Mouse (Mus musculus): Measurements from ENCODE around the gene Gm21988. TPM values are rescaled to one million over a fixed set of nuclear protein-coding genes. Genes with fewer than 3 reads are reported as not detected.

The Gm21988 gene
- total RNA-seq, 2 experiments from 2014 or later = 4.9 to 5.3 TPM

GRCm38 (mm10) chr11:70199107-70199506 lies 40.5 kb downstream of the Gm21988 start:
- DNase-seq (ENCODE audit: extremely low spot score in 1 of 2, low spot score in 2 of 2) = no peak
- H3K4me3 ChIP-seq = no peak overlapping the region
- H3K27ac ChIP-seq = no peak overlapping the region
- TF ChIP-seq CTCF (IDR thresholded peaks at IDR 0.05) = no peak
- intact Hi-C loops (cut with DNase I) = no loop called here

- intact Hi-C loops (cut with DNase I) = no loop called here
- Histone ChIP-seq H3K4me3 (no peak overlapping the region), H3K27ac (no peak overlapping the region)
- DNase-seq (ENCODE audit: extremely low spot score in 1 of 2, low spot score in 2 of 2) = no peak
- TF ChIP-seq CTCF (IDR thresholded peaks at IDR 0.05) = no peak
Observed at GRCm38 (mm10) chr11:70198332-70198731, 41.3 kb downstream of the Gm21988 start.

- Histone ChIP-seq H3K27ac (no peak overlapping the region), H3K4me3 (no peak overlapping the region)
- TF ChIP-seq CTCF (IDR thresholded peaks at IDR 0.05) = no peak
- intact Hi-C loops (cut with DNase I) = no loop called here
- no peak for DNase-seq (ENCODE audit: extremely low spot score in 1 of 2, low spot score in 2 of 2)
Observed at GRCm38 (mm10) chr11:70193354-70194285, 46.0 kb downstream of the Gm21988 start.

- intact Hi-C loops (cut with DNase I) = no loop called here
- no peak overlapping the region for H3K4me3 ChIP-seq
- no peak for TF ChIP-seq CTCF (IDR thresholded peaks at IDR 0.05)
- DNase-seq (ENCODE audit: extremely low spot score in 1 of 2, low spot score in 2 of 2) = no peak
- no peak overlapping the region for H3K27ac ChIP-seq
Observed at GRCm38 (mm10) chr11:70192157-70192556, 47.5 kb downstream of the Gm21988 start.

- TF ChIP-seq CTCF (IDR thresholded peaks at IDR 0.05) = no peak
- Histone ChIP-seq H3K27ac (no peak overlapping the region), H3K4me3 (no peak overlapping the region)
- intact Hi-C loops (cut with DNase I) = no loop called here
- DNase-seq (ENCODE audit: extremely low spot score in 1 of 2, low spot score in 2 of 2) = no peak
Observed at GRCm38 (mm10) chr11:70191188-70191587, 48.4 kb downstream of the Gm21988 start.

GRCm38 (mm10) chr11:70189319-70190134 lies 50.1 kb downstream of the Gm21988 start:
- Histone ChIP-seq H3K27ac (no peak overlapping the region), H3K4me3 (no peak overlapping the region)
- DNase-seq (ENCODE audit: extremely low spot score in 1 of 2, low spot score in 2 of 2) = no peak
- intact Hi-C loops (cut with DNase I) = no loop called here
- no peak for TF ChIP-seq CTCF (IDR thresholded peaks at IDR 0.05)

Small RNA genes lying within 50 kb of the gene (microRNA-seq; reads per million reads assigned to microRNA genes)
- 788 to 1,116 reads per million in 2 experiments for gene Mir195a
- gene Mir497 = 0 reads per million in 2 experiments
- 0 reads per million in 2 experiments for gene Mir497b

Other genes with a start within 250 kb of the Gm21988 start
- gene Gabarap, start 248.7 kb downstream of the Gm21988 start, total RNA-seq (2021) = 100 to 1,000 TPM; 209 to 215 TPM
- gene Phf23, start 244.1 kb downstream of the Gm21988 start, total RNA-seq (2021) = 10 to 100 TPM; 44.3 to 48.9 TPM
- gene Dvl2, start 239.2 kb downstream of the Gm21988 start, total RNA-seq (2021) = 10 to 100 TPM; 32.6 to 32.9 TPM
- 10 to 100 TPM; 59.4 to 62.5 TPM for gene Acadvl, start 224.4 kb downstream of the Gm21988 start, total RNA-seq (2021)
- 100 to 1,000 TPM; 818 to 875 TPM for gene Dlg4, start 222.9 kb downstream of the Gm21988 start, total RNA-seq (2021)
- 1 to 10 TPM; 1.8 to 2.1 TPM for gene Asgr1, start 185.7 kb downstream of the Gm21988 start, total RNA-seq (2021)
- not detected for gene Asgr2, start 147.2 kb downstream of the Gm21988 start, total RNA-seq (2021)
- under 1 TPM; 0.81 to 0.94 TPM for gene Mgl2, start 109.5 kb downstream of the Gm21988 start, total RNA-seq (2021)
- gene Clec10a, start 83.6 kb downstream of the Gm21988 start, total RNA-seq (2021) = 1 to 10 TPM; 2.2 TPM
- 10 to 100 TPM; 35.7 to 36.9 TPM for gene Slc16a11, start 27.1 kb downstream of the Gm21988 start, total RNA-seq (2021)
- 10 to 100 TPM in 1 of 2 experiments, 1 to 10 TPM in 1; 7.5 to 10.5 TPM for gene Slc16a13, start 18.8 kb downstream of the Gm21988 start, total RNA-seq (2021)
- 1 to 10 TPM; 1.7 to 3.5 TPM for gene Bcl6b, start 10.0 kb downstream of the Gm21988 start, total RNA-seq (2021)
- 10 to 100 TPM; 45.5 to 51.2 TPM for gene 0610010K14Rik, start 1.9 kb downstream of the Gm21988 start, total RNA-seq (2021)
- 100 to 1,000 TPM; 241 to 270 TPM for gene Rnasek, start within 50 bp of the Gm21988 start, total RNA-seq (2021)
- gene Alox12, start 15.5 kb upstream of the Gm21988 start, total RNA-seq (2021) = under 1 TPM; 0.16 to 0.19 TPM
- under 1 TPM in 1 of 2 experiments, not detected in 1; 0.33 TPM for gene Alox12e, start 82.8 kb upstream of the Gm21988 start, total RNA-seq (2021)
- gene Alox15, start 112.2 kb upstream of the Gm21988 start, total RNA-seq (2021) = not detected
- gene Pelp1, start 170.2 kb upstream of the Gm21988 start, total RNA-seq (2021) = 10 to 100 TPM; 34.6 to 36.2 TPM
- 10 to 100 TPM; 74.3 to 86.0 TPM for gene Arrb2, start 192.8 kb upstream of the Gm21988 start, total RNA-seq (2021)
- 10 to 100 TPM; 13.2 to 14.8 TPM for gene Med11, start 212.1 kb upstream of the Gm21988 start, total RNA-seq (2021)
- gene Zmynd15, start 219.6 kb upstream of the Gm21988 start, total RNA-seq (2021) = under 1 TPM; 0.36 to 0.44 TPM
- gene Cxcl16, start 220.2 kb upstream of the Gm21988 start, total RNA-seq (2021) = 1 to 10 TPM; 1.2 to 1.4 TPM